Mouse (Mus musculus): ENCODE measurements at regions not wholly inside any gene's neighbourhood (a gene's known extent, or its start where the extent isn't known, plus 50 kb on each side); places are given as distances from the start of the nearest gene placed in this dataset.

- no peak for ATAC-seq (replicated peaks; ENCODE audit: low FRiP score, poor library complexity, severe bottlenecking)
Measured at GRCm38 (mm10) chr4:32176449-32177135, 62.0 kb upstream of the Bach2 start.

GRCm38 (mm10) chr4:32177933-32178639 is 60.5 kb upstream of the Bach2 start:
- peak; percentile 86 for ATAC-seq (replicated peaks; ENCODE audit: low FRiP score, poor library complexity, severe bottlenecking)

- no peak for ATAC-seq (replicated peaks; ENCODE audit: low FRiP score, poor library complexity, severe bottlenecking)
Measured at GRCm38 (mm10) chr4:32179707-32180241, 58.8 kb upstream of the Bach2 start.

- no peak for ATAC-seq (replicated peaks; ENCODE audit: low FRiP score, poor library complexity, severe bottlenecking)
Measured at GRCm38 (mm10) chr4:32183791-32184190, 54.8 kb upstream of the Bach2 start.

GRCm38 (mm10) chr4:32185986-32186385 is 52.6 kb upstream of the Bach2 start:
- no peak for ATAC-seq (replicated peaks; ENCODE audit: low FRiP score, poor library complexity, severe bottlenecking)

- no peak for ATAC-seq (replicated peaks; ENCODE audit: low FRiP score, poor library complexity, severe bottlenecking)
Measured at GRCm38 (mm10) chr4:32187154-32187553, 51.5 kb upstream of the Bach2 start.

- no peak for ATAC-seq (replicated peaks; ENCODE audit: low FRiP score, poor library complexity, severe bottlenecking)
Measured at GRCm38 (mm10) chr4:32188076-32188475, 50.5 kb upstream of the Bach2 start.

GRCm38 (mm10) chr4:32188752-32189415 is 49.7 kb upstream of the Bach2 start:
- ATAC-seq (replicated peaks; ENCODE audit: low FRiP score, poor library complexity, severe bottlenecking), result no peak
